ENCODE assay signal across 8 mouse cellular contexts in the genomic region with DNA sequence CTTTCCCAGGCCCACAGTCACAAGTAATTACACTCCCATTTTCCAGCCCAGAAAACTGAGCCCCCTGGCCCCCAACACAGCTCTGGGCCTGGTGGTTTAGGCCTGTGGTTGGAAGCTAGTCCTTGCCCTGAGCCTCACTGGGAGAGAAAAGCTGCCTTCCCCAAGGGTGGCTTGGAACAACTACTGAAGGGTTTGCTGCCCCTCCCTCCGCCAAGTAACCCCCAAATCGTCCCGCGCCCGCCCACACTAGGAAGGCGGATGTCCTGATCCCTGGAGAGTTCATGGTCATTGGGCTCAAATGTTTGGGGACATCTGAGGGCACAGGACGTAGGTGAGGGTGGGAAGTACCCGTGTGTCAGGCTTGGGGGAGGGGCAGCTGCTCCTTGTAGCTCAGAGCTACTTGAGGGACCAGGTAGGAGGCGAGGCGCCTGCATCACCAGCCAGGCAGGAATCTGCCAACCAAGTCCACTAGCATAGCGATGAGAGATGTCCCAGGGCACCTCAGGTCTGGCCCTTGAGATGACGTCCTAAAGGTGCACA. TPM values are rescaled to one million over a fixed set of nuclear protein-coding genes. Genes with fewer than 3 reads are reported as not detected.
DNase-seq lines count a peak whose midpoint lies in the region; ATAC-seq and TF ChIP-seq lines count a peak whose summit lies in the region.

No protein-coding gene starts in this region.

- peaks cover 24% of the 10 kb centered on the region for H3K36me3 ChIP-seq in liver, adult 2 months (ENCODE audit: control insufficient read depth, insufficient read depth, low read length)
- H3K36me3 ChIP-seq in heart, adult 2 months (ENCODE audit: control insufficient read depth, insufficient read depth, low read length), result peaks cover 20% of the 10 kb centered on the region
- H3K36me3 ChIP-seq in kidney, embryonic 15.5 days, result peaks cover 36% of the 10 kb centered on the region
- peaks cover 22% of the 10 kb centered on the region for H3K36me3 ChIP-seq in splenic B cell, adult 2 months (ENCODE audit: control insufficient read depth, insufficient read depth, low read length, poor library complexity, severe bottlenecking)

- H3K27ac ChIP-seq in liver, adult 2 months (replicated peaks; ENCODE audit: insufficient read depth, low read depth, low read length), result peak overlapping the region; percentile 72
- H3K27ac ChIP-seq in heart, adult 2 months, result peak overlapping the region; percentile 95
- peak overlapping the region; percentile 100 for H3K27ac ChIP-seq in kidney, embryonic 15.5 days

- H3K9ac ChIP-seq in liver, adult 2 months (ENCODE audit: low read depth, low read length), result peak overlapping the region; percentile 28
- peak overlapping the region; percentile 40 for H3K9ac ChIP-seq in heart, adult 2 months (ENCODE audit: low read depth, low read length)
- H3K9ac ChIP-seq in kidney, embryonic 15.5 days, result peak overlapping the region; percentile 30; the same call in 1 of the 2 replicates

- H3K4me3 ChIP-seq in liver, adult 2 months (ENCODE audit: insufficient read depth, low read depth, low read length), result 0 out of 2 replicates have a peak overlapping the region, but pooled peaks have one; percentile 1
- H3K4me3 ChIP-seq in heart, adult 2 months, result peak overlapping the region; percentile 43
- peak overlapping the region; percentile 43 for H3K4me3 ChIP-seq in kidney, embryonic 15.5 days (replicated peaks)

- peaks cover 3% of the 10 kb centered on the region; the same call in 1 of the 2 replicates for H3K79me2 ChIP-seq in liver, adult 2 months (ENCODE audit: control insufficient read depth, insufficient read depth, low read length)
- no peaks in the 10 kb centered on the region for H3K79me2 ChIP-seq in heart, adult 2 months (replicated peaks; ENCODE audit: control insufficient read depth, insufficient read depth, low read length)

- H3K4me2 ChIP-seq in kidney, embryonic 15.5 days, result peak overlapping the region; percentile 80

- intact Hi-C loops in heart, adult 2 months (cut with DNase I), result no loop called here

- no peak for TF ChIP-seq CTCF in liver, adult 2 months (IDR thresholded peaks at IDR 0.05; ENCODE audit: low read depth, low read length)
- TF ChIP-seq CTCF in heart, adult 2 months (IDR thresholded peaks at IDR 0.05), result no peak

- no peak for TF ChIP-seq POLR2A in liver, adult 2 months (IDR thresholded peaks at IDR 0.05; ENCODE audit: extremely low read depth, insufficient read depth, low read length)
- no peak; the same call in 1 of the 2 replicates for TF ChIP-seq POLR2A in heart, adult 2 months (IDR thresholded peaks at IDR 0.05; ENCODE audit: insufficient read depth, low read depth, low read length)

- no peak for TF ChIP-seq EP300 in heart, adult 2 months (IDR thresholded peaks at IDR 0.05; ENCODE audit: insufficient read depth, low read depth, low read length)

- H3K4me1 ChIP-seq in liver, adult 2 months (ENCODE audit: control insufficient read depth, insufficient read depth, low read length), result peaks cover 35% of the 10 kb centered on the region
- H3K4me1 ChIP-seq in heart, adult 2 months (ENCODE audit: control insufficient read depth, insufficient read depth, low read length), result peaks cover 37% of the 10 kb centered on the region
- peaks cover 96% of the 10 kb centered on the region for H3K4me1 ChIP-seq in kidney, embryonic 15.5 days

- WGBS in liver, adult 2 months, result 2% methylated on average over 12 of the region's 12 CpGs
- WGBS in heart, adult 2 months, result 7% methylated on average over 12 of the region's 12 CpGs
- WGBS in kidney, embryonic 15.5 days, result 3% methylated on average over 12 of the region's 12 CpGs

- DNase-seq in liver, adult 2 months (ENCODE audit: extremely low read depth, low read depth, low spot score), result peak; percentile 67
- no peak for DNase-seq in liver
- peak; percentile 51 for DNase-seq in adrenal gland, postnatal 25 days
- DNase-seq in heart, adult 2 months, result peak in 1 of 2 experiments; percentile 77
- DNase-seq in lung, postnatal 14 days, result peak; percentile 67
- peak; percentile 89 for DNase-seq in splenic B cell, adult 2 months (ENCODE audit: low read depth, low spot score)

- H3K9me3 ChIP-seq in kidney, embryonic 15.5 days (replicated peaks), result no peaks in the 10 kb centered on the region

- H3K27me3 ChIP-seq in liver, adult 2 months (ENCODE audit: control insufficient read depth, insufficient read depth, low read length), result no peaks in the 10 kb centered on the region
- H3K27me3 ChIP-seq in heart, adult 2 months (ENCODE audit: control insufficient read depth, insufficient read depth, low read length), result no peaks in the 10 kb centered on the region
- no peaks in the 10 kb centered on the region for H3K27me3 ChIP-seq in kidney, embryonic 15.5 days
- H3K27me3 ChIP-seq in splenic B cell, adult 2 months (ENCODE audit: control insufficient read depth, insufficient read depth, low read length, poor library complexity, severe bottlenecking), result no peaks in the 10 kb centered on the region

- peak; percentile 2 for ATAC-seq in kidney, embryonic 15.5 days (replicated peaks; ENCODE audit: low FRiP score)
- ATAC-seq in frontal cortex, adult (ENCODE audit: low TSS enrichment), result no peak

RNA-seq across cellular contexts. Expression of gene Cirbp, which starts 6.7 kb away (rescaled TPM):
- total RNA-seq in liver, adult 2 months (2014; rRNA removed), result 19.5 and 25.9 TPM in 2 replicates
- polyA plus RNA-seq in liver, adult 2 months (2012; rRNA removed), result 31.8 and 37.0 TPM in 2 replicates
- 49.9 and 142 TPM in 2 replicates for total RNA-seq in adrenal gland, postnatal 25 days (2021)
- total RNA-seq in heart, adult 2 months (2021), result 10 to 100 TPM; 34.2 to 43.2 TPM
- 62.5 and 85.8 TPM in 2 replicates for polyA plus RNA-seq in heart, adult 2 months (2012; rRNA removed)
- 95.1 and 111 TPM in 2 replicates for polyA plus RNA-seq in kidney, embryonic 15.5 days (2015; fragmentation: Nextera tagmentation; extraction: Ambion mirVana)

RNA-seq across cellular contexts. Expression of gene Midn, which starts 11.0 kb away (rescaled TPM):
- total RNA-seq in liver, adult 2 months (2014; rRNA removed), result 6.9 and 11.6 TPM in 2 replicates
- 27.4 and 38.8 TPM in 2 replicates for polyA plus RNA-seq in liver, adult 2 months (2012; rRNA removed)
- 74.1 and 97.4 TPM in 2 replicates for total RNA-seq in adrenal gland, postnatal 25 days (2021)
- total RNA-seq in heart, adult 2 months (2021), result 100 to 1,000 TPM in 1 of 2 experiments, 10 to 100 TPM in 1; 96.2 to 102 TPM
- 50.1 and 74.5 TPM in 2 replicates for polyA plus RNA-seq in heart, adult 2 months (2012; rRNA removed)
- 18.8 and 19.5 TPM in 2 replicates for polyA plus RNA-seq in kidney, embryonic 15.5 days (2015; fragmentation: Nextera tagmentation; extraction: Ambion mirVana)

RNA-seq across cellular contexts. Expression of gene 1600002K03Rik, which starts 13.7 kb away (rescaled TPM):
- total RNA-seq in liver, adult 2 months (2014; rRNA removed), result 5.1 and 7.7 TPM in 2 replicates
- 10.0 and 10.4 TPM in 2 replicates for polyA plus RNA-seq in liver, adult 2 months (2012; rRNA removed)
- total RNA-seq in adrenal gland, postnatal 25 days (2021), result 15.6 and 16.7 TPM in 2 replicates
- 1 to 10 TPM; 5.9 to 6.0 TPM for total RNA-seq in heart, adult 2 months (2021)
- polyA plus RNA-seq in heart, adult 2 months (2012; rRNA removed), result 5.6 and 6.3 TPM in 2 replicates
- polyA plus RNA-seq in kidney, embryonic 15.5 days (2015; fragmentation: Nextera tagmentation; extraction: Ambion mirVana), result 11.2 and 13.2 TPM in 2 replicates

RNA-seq across cellular contexts. Expression of gene Cbarp, which starts 18.5 kb away (rescaled TPM):
- total RNA-seq in liver, adult 2 months (2014; rRNA removed), result 0.47 and 0.55 TPM in 2 replicates
- polyA plus RNA-seq in liver, adult 2 months (2012; rRNA removed), result 1.2 TPM in 2 replicates
- 45.4 and 67.9 TPM in 2 replicates for total RNA-seq in adrenal gland, postnatal 25 days (2021)
- total RNA-seq in heart, adult 2 months (2021), result 1 to 10 TPM; 3.9 to 4.9 TPM
- 3.0 and 4.3 TPM in 2 replicates for polyA plus RNA-seq in heart, adult 2 months (2012; rRNA removed)
- polyA plus RNA-seq in kidney, embryonic 15.5 days (2015; fragmentation: Nextera tagmentation; extraction: Ambion mirVana), result 5.7 and 6.1 TPM in 2 replicates

RNA-seq across cellular contexts. Expression of gene Efna2, which starts 20.2 kb away (rescaled TPM):
- under 0.01 and 0.07 TPM in 2 replicates for total RNA-seq in liver, adult 2 months (2014; rRNA removed)
- polyA plus RNA-seq in liver, adult 2 months (2012; rRNA removed), result 0.26 TPM in 2 replicates
- 2.7 and 5.2 TPM in 2 replicates for total RNA-seq in adrenal gland, postnatal 25 days (2021)
- 1 to 10 TPM in 1 of 2 experiments, under 1 TPM in 1; 0.86 to 1.1 TPM for total RNA-seq in heart, adult 2 months (2021)
- polyA plus RNA-seq in heart, adult 2 months (2012; rRNA removed), result 1.2 and 1.7 TPM in 2 replicates
- 15.4 and 17.0 TPM in 2 replicates for polyA plus RNA-seq in kidney, embryonic 15.5 days (2015; fragmentation: Nextera tagmentation; extraction: Ambion mirVana)
